Mouse (Mus musculus) kidney, postnatal 0 days (tissue): ENCODE data around the gene Enkur. TPM values are rescaled to one million over a fixed set of nuclear protein-coding genes. Genes with fewer than 3 reads are reported as not detected.

ENCODE experiments used
- ATAC-seq: fragments of 200-750 bp; cut with Nextera tagmentation; replicated peaks from 2 replicates; pipeline ENCODE4 v1.8.0; 2017; ENCODE audit warnings: low read depth, moderate number of reproducible peaks, moderate TSS enrichment, moderate library complexity; ENCODE audit not compliant: low FRiP score
- DNase-seq: peaks from one replicate; pipeline ENCODE4 v3.0.0-alpha.2; 2016; ENCODE audit warnings: low spot score
- H3K27ac ChIP-seq: fragments of 300-500 bp; sonication (generic); 2 replicates; pipeline ENCODE4 v1.5.1; 2014; ENCODE audit warnings: mild to moderate bottlenecking
- H3K27me3 ChIP-seq: fragments of 300-500 bp; sonication (generic); 2 replicates; pipeline ENCODE4 v1.6.1; 2014; ENCODE audit warnings: low read length, mixed read lengths; ENCODE audit not compliant: insufficient read depth
- H3K36me3 ChIP-seq: fragments of 300-500 bp; sonication (generic); 2 replicates; pipeline ENCODE4 v1.6.1; 2014; ENCODE audit warnings: low read length, mixed read lengths; ENCODE audit not compliant: insufficient read depth
- H3K4me1 ChIP-seq: fragments of 300-500 bp; sonication (generic); replicated peaks from 2 replicates; pipeline ENCODE4 v1.6.1; 2014; ENCODE audit warnings: antibody characterized with exemption, low read length, mixed read lengths; ENCODE audit not compliant: insufficient read depth
- H3K4me2 ChIP-seq: fragments of 300-500 bp; sonication (generic); 2 replicates; pipeline ENCODE4 v1.6.1; 2014; ENCODE audit warnings: mild to moderate bottlenecking, low read length, moderate library complexity, mixed read lengths
- H3K4me3 ChIP-seq: fragments of 300-500 bp; sonication (generic); replicated peaks from 2 replicates; pipeline ENCODE4 v1.5.1; 2014; ENCODE audit warnings: low read depth, low read length
- H3K9ac ChIP-seq: fragments of 300-500 bp; sonication (generic); 2 replicates; pipeline ENCODE4 v1.6.1; 2014; ENCODE audit warnings: low read depth, low read length
- H3K9me3 ChIP-seq: fragments of 300-500 bp; sonication (generic); replicated peaks from 2 replicates; pipeline ENCODE4 v1.6.1; 2016; ENCODE audit warnings: low read length, inconsistent platforms, mixed read lengths
- CTCF ChIP-seq: IDR thresholded peaks from 2 replicates; pipeline ENCODE4 v1.5.1; 2016; ENCODE audit warnings: antibody characterized with exemption, low read depth, mild to moderate bottlenecking, moderate library complexity
- WGBS: fragments of 180-500 bp; shearing (Covaris S2); extraction: QIAGEN DNeasy Blood & Tissue Kit; methylation state at CpG from one replicate; pipeline ENCODE4 v1.1.7; 2014; 5-methylcytosine and 5-hydroxymethylcytosine counted together
- polyA plus RNA-seq: library from polyadenylated mRNA; unstranded; fragments of >200 nt; fragmentation: Nextera tagmentation; extraction: Ambion mirVana; gene quantifications from 2 replicates; pipeline ENCODE4 v1.2.1, GENCODE M21; 2015

Gene Enkur
- polyA plus RNA-seq, 1 experiment from 2014 or later = 1.5 TPM

DNA sequence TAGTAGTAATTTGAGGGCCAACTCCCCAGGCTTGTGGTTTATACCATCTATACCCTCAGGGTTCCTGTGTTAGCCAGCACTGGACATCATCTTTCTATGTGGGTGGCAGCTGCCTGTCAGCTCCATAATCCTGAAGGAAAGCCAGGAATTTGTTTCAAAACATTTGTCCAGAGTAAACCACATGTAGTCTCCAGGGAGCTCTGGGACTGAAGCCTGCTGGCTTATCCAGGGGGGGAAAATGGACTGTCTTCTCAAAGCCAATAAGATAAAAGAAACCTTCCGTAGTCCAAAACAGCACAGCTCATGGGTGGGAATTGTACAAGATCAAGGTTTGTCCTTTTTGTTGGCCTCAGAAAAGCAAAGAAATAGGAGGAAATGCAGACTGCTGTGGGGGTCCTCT, 37.2 kb downstream of the Enkur start:
- Histone ChIP-seq H3K4me2 (no peak overlapping the region), H3K9me3 (no peaks in the 10 kb centered on the region), H3K36me3 (no peaks in the 10 kb centered on the region), H3K27me3 (no peaks in the 10 kb centered on the region), H3K4me3 (no peak overlapping the region), H3K4me1 (no peaks in the 10 kb centered on the region), H3K27ac (no peak overlapping the region), H3K9ac (no peak overlapping the region)
- ATAC-seq (no peak), DNase-seq (no peak)
- TF ChIP-seq CTCF = no peak
- WGBS = 83% methylated on average over 1 of the region's 1 CpGs

DNA sequence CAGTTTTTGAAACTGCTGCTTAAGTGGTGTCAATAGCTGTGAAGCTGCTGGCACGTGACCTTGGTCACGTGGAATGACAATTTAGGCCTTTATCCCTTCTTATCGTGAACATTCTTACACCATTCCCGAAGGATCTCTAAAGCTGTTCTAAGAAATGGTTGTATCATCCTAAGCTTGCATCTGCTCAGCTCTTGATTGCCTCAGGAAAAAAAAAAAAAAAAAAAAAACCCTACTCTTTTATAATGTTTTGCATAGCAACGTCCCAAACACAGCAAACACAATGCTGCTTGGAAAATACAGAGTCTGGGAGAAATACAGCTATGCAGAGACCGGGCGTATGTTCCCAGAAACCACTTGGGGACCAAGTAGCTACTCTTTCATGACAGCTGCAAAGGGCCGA, 40.9 kb downstream of the Enkur start:
- Histone ChIP-seq H3K4me2 (no peak overlapping the region), H3K27me3 (no peaks in the 10 kb centered on the region), H3K4me3 (no peak overlapping the region), H3K27ac (no peak overlapping the region), H3K9me3 (no peaks in the 10 kb centered on the region), H3K9ac (no peak overlapping the region), H3K36me3 (no peaks in the 10 kb centered on the region), H3K4me1 (no peaks in the 10 kb centered on the region)
- DNase-seq (no peak), ATAC-seq (no peak)
- TF ChIP-seq CTCF = no peak
- 85% methylated on average over 8 of the region's 8 CpGs for WGBS

GRCm38 (mm10) chr2:21153469-21153868, 51.7 kb downstream of the Enkur start:
- Histone ChIP-seq H3K9me3 (no peaks in the 10 kb centered on the region), H3K4me3 (no peak overlapping the region), H3K27ac (no peak overlapping the region), H3K4me1 (no peaks in the 10 kb centered on the region), H3K4me2 (no peak overlapping the region), H3K36me3 (no peaks in the 10 kb centered on the region), H3K27me3 (no peaks in the 10 kb centered on the region), H3K9ac (no peak overlapping the region)
- DNase-seq = no peak
- 94% methylated on average over 3 of the region's 3 CpGs for WGBS
- no peak for TF ChIP-seq CTCF
- no peak for ATAC-seq

DNA sequence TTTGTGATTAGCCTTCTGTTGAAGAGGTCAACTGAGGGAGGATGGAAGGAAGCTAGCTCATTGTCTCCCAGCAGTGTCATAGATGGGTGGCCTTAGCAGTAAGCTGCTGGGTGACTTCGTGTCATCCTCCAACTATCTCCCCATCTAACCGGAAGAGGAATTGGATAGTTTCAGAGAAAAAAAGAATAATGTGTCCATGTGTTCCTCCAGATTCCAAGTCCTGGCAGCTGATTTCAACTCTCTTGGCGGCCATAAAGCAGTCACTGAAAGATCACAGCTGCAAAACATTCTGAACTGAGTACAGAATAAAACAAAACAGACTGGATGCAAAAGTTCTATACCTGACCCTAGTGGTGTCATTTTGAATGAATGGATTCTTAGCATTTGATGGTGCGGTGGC, 58.0 kb downstream of the Enkur start:
- TF ChIP-seq CTCF = no peak
- no peak overlapping the region for H3K4me3 ChIP-seq
- no peaks in the 10 kb centered on the region for H3K36me3 ChIP-seq
- H3K9me3 ChIP-seq = no peaks in the 10 kb centered on the region
- H3K4me1 ChIP-seq = no peaks in the 10 kb centered on the region
- no peak overlapping the region for H3K9ac ChIP-seq
- H3K4me2 ChIP-seq = no peak overlapping the region
- DNase-seq (peak; percentile 52), ATAC-seq (no peak)
- no peak overlapping the region for H3K27ac ChIP-seq
- no peaks in the 10 kb centered on the region for H3K27me3 ChIP-seq
- WGBS = 55% methylated on average over 4 of the region's 4 CpGs

- Histone ChIP-seq H3K27ac (no peak overlapping the region), H3K36me3 (no peaks in the 10 kb centered on the region), H3K27me3 (no peaks in the 10 kb centered on the region), H3K4me3 (no peak overlapping the region), H3K4me1 (no peaks in the 10 kb centered on the region), H3K4me2 (no peak overlapping the region), H3K9ac (no peak overlapping the region), H3K9me3 (no peaks in the 10 kb centered on the region)
- no peak for TF ChIP-seq CTCF
- ATAC-seq = no peak
- no peak for DNase-seq
- 72% methylated on average over 6 of the region's 6 CpGs for WGBS
These were observed 58.7 kb downstream of the Enkur start for GRCm38 (mm10) chr2:21146486-21146885.

DNA sequence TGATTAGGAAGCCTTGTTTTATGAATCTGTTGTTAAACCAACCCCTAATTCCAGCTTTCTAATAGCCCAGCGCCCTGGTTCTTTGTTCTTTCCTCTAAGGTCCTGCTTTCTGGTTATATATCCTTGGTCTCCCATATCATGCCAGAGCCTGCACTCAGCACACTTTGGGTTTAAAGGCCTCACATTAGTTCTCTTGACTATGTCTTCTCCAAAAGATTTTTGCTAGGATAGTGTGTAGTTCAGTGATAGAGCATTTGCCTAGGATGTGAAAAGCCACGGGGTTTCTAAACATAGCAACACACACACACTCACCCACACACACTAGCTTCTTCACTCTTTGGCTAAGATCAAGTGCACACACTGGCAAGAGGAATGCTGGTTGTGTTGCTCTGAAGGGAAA, 62.5 kb downstream of the Enkur start:
- Histone ChIP-seq H3K4me3 (peak overlapping the region; percentile 51; the same call in 1 of the 2 replicates), H3K27ac (no peak overlapping the region), H3K4me1 (no peaks in the 10 kb centered on the region), H3K27me3 (no peaks in the 10 kb centered on the region), H3K9me3 (no peaks in the 10 kb centered on the region), H3K36me3 (no peaks in the 10 kb centered on the region), H3K4me2 (peak overlapping the region; percentile 96), H3K9ac (peak overlapping the region; percentile 62; the same call in 1 of the 2 replicates)
- DNase-seq (no peak), ATAC-seq (no peak)
- 20% methylated on average over 2 of the region's 2 CpGs for WGBS
- TF ChIP-seq CTCF = no peak

- DNase-seq (peak; percentile 76), ATAC-seq (peak; percentile 73)
- Histone ChIP-seq H3K4me3 (peak overlapping the region; percentile 51), H3K4me1 (no peaks in the 10 kb centered on the region), H3K27ac (peak overlapping the region; percentile 25; the same call in 1 of the 2 replicates), H3K9me3 (no peaks in the 10 kb centered on the region), H3K36me3 (no peaks in the 10 kb centered on the region), H3K9ac (peak overlapping the region; percentile 62), H3K4me2 (peak overlapping the region; percentile 96), H3K27me3 (no peaks in the 10 kb centered on the region)
- TF ChIP-seq CTCF = no peak
- WGBS = under 1% methylated on average over 15 of the region's 15 CpGs
These were observed 63.0 kb downstream of the Enkur start for GRCm38 (mm10) chr2:21142204-21142580.
